Mouse (Mus musculus): ENCODE data around the gene Clstn2.
A peak's percentile ranks its signal among the peaks of the same experiment; 100 is the strongest.

The Clstn2 gene

DNA sequence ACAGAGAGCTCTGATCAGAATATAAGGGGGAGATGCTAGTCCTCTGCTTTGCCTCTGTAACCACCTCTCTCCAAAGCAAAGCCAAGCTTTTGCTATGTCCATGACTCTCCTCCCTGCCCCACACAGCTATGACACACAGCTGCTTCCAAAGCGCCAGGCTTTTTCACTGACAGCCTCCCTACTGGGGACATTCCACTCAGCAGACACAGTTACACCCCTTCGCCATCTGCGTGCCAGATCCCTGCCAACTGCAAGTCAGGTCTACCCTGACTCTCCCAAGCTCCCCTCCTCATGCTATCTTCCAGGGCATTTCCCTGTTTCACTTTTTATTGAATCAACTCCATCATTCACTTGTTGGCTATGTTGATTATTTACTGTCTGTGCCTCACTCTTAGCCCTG, 259.1 kb downstream of the Clstn2 start:
- DNase-seq (ENCODE audit: low spot score), result no peak

DNA sequence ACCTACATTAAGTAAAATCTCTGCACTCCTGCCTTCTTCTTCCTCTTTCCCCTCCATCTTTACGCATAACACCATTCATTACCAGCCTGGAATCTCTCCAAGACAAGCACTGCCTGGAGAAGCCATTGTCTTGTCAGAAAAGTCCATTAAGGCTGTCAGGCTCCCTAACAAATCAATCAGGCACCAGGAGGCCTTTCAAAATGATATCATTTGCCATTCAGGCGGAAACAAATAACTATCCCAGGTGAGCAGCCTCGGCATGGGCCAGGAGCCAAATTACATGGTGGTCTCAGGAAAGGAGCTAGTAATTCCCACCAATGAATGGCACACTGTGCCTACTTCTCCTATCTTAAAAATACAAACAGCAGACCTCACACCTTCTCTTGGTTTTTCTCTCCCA, 260.6 kb downstream of the Clstn2 start:
- no peak for DNase-seq (ENCODE audit: low spot score)

DNA sequence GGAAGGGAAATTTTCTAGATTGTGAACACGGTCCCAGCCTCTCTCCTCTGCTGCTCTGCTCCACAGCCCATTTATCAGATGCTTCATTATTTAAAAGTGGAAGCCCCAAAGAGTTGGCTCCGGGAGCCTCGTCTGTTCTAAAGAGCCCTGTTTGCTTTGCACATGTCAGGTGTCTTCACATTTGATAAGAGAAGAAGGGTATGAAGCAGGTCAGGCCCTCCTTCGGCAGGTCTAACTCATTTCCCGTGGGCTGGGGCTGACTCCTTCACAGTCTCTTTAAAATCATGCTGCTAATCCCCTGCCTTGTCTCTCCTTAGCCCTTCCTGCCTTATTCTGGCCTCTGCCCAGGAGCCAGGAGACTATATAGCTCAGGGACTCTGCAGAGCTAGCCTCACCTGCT, 263.6 kb downstream of the Clstn2 start:
- DNase-seq (ENCODE audit: low spot score), result no peak

DNA sequence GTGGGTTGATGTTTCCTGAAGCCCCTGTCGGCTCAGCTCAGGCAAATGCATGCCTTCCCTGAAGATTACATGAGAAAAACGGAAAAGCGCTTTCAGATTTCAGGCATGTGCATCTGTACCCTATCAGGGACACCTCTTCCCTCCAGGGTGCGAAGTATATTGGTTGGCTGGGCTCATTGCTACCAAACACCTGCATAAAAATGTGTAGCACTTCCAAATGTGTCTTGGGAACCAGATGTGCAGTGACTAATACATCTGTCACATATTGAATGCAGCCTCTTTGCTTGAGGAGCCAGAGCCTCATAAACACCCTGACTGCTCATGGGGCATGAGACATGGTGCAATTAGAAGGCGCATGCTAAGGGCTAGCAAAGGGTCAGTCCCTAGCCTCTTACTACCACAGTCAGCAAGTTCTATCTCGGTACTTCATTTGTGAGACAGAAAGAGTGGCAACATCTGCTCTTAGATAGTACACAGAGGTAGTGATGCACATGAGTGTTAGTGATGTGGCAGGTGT, 267.7 kb downstream of the Clstn2 start:
- no peak for DNase-seq (ENCODE audit: low spot score)

DNA sequence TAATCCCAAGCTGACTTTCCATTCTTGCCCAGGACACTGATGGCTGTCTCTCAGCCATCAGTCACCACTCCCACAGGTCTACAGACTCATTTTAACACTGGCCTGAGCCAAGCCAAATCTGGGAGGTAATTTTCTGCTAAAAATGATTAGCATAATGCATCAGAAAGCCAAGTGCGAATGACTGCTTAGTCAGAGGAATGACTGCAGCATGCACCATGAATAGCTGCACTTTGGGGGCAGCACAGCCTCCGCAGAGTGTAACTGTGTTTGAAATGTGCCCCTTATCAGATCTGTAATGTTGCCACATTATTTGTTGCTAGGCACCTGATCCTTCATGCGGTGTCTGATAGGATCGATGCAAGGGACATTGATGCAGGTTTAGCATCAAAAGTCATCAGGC, 269.9 kb downstream of the Clstn2 start:
- DNase-seq (ENCODE audit: low spot score), result no peak

DNA sequence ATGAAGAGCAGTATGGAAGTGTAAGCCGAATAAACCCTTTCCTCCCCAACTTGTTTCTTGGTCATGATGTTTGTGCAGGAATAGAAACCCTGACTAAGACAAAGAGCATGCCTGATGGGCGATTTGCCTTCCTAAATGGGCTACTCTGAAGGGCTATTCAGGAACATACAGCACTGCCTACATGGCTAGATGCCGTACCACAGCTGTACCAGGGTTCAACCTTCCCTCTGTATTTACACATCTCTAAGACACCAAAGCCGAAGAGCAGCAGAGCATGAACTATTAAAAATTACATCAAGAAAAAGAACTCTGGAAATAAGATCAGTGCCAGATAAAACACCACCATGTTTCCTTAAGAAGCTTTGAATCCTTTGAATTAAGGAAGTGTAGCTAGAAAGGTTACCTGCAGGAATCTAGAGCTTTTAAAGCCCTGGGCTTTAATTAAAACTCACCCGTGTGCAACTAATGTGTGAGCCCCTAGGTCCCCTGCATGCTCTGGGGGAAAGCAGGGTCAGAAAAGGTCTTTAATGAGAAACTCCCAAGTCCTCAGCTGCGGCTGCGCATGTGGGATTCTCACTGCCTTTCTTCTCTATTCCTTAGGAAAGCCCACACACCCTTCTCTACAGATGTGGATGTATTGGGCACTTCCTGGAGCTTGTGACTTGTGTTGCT, 277.2 kb downstream of the Clstn2 start:
- DNase-seq (ENCODE audit: low spot score), result no peak

DNA sequence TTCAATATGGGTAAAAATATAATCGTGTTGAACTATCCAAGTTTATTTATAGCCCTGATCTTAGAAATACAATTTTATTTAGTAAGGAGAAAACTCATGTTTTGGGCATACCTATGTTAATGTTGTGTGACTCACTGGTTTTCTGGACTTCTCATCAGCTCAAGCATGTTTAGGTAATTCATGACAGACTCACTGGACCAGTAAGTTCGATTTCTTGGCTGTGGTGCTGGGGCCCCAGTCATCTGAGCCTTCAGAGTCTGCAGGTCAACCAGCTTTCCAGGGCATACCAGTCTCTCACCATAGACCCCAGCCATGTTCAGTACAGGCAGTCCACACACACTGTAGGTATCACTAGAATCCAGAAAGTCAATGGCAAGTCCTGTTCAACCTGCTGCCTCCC, 279.3 kb downstream of the Clstn2 start:
- DNase-seq (ENCODE audit: low spot score), result no peak

DNA sequence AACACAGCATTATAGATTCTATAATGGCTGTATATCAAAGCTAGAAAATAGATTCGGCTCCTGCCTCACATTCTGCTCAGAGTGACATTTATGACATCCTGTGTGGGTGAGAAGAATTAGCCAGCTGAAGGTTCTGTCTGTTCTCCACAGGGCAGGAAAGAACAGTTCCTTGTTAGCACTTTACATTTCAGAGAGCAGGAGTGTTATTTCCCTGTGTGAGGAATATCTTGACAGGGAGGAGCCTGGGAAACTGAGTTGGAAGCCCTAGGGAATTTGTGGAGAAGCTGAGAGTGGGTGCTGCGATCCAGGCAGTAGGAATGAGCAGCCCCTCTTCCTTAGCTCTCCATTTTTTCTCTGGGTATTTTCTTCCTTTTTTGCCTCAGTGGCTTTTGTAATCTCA, 286.4 kb downstream of the Clstn2 start:
- DNase-seq (ENCODE audit: low spot score), result no peak

DNA sequence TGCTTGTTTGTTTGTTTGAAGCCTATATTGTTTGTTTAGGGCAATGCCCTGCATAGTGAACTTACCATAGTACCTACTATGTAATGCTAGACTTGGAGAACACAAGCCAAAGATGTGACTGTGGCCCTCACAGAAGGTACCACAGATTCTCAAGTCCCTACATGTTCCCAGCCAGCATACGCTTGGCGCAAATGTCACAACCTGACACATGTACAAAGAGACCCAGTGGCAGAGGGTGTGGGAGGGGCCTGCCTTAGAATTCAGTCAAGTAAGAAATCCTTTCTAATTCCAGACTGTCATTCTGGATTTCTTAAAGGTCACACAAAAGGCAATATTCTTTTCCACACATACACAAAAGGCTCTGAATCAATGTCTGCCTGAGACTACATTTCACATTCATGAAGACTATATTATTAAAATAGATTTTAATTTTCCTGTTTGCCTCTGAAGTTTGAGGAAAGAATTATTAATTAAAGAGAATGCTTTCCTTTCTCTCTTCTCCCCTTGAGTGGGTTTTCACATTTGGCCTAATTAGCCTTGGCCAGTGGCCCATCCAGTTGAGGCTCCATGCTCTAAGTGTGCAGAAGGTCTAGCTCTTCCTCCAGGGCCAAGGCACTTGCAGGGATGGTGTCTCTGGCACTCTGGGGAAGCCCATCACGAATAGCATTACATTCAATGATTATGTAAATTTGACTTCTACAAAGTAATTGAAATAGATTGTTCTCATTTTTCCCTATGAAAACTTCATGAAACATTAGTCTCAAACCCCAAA, 305.1 kb downstream of the Clstn2 start:
- no peak for DNase-seq (ENCODE audit: low spot score)

DNA sequence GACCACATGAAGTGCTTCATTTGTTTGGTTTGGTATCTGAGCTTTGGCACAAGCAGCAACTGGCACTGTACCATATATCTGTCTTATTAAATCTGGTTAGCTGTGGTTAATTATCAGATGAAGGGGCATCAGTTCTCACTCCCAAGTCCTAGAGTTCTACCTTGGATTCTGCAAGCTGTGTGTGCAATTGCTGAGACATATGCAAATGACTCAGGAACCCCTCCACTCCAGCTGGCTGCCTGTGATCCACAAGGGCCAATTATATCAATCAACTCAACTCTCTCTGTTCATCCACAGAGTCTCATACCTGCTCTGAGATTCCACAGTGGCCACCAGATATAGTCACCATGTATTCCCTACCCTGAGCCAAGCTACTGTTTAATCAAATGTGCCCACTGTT, 315.3 kb downstream of the Clstn2 start:
- no peak for DNase-seq (ENCODE audit: low spot score)

DNA sequence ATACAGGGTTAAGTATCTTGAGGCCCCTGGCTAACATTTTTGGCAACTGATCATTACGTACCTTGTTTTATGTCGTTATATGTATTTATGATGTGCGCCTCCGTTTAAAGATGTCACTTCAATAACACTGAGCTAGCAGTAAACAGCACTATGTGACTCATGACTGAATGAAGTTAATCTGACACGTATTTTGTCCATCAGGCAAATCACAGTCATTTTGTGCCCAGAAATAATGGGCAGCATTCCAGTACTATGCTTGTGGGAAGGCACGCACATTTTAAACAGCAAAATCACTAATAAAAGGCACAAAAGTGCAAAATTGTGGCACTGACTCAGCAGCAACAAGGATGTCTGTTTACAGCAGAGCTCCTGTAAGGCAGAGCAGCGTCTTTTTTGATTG, 316.0 kb downstream of the Clstn2 start:
- DNase-seq (ENCODE audit: low spot score), result no peak

DNA sequence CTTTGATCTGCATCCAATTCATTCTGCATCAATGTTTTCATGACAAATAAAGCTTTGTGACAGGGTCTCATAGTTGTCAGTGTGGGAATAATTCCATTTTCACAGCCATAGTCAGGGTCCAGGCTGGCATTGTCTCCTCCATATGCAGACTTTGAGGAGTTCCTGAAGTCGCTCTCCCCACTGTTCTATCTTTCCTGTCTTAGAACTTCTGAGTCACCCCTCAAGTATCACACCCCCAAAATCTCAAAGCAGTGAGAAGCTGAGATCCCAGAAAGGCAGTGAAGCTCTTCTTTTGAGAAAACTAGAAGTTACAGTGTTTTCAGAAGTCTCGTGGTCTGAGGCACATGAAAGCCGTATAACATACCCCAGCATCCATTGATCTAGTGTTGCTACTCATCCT, 320.1 kb downstream of the Clstn2 start:
- DNase-seq (ENCODE audit: low spot score), result no peak

DNA sequence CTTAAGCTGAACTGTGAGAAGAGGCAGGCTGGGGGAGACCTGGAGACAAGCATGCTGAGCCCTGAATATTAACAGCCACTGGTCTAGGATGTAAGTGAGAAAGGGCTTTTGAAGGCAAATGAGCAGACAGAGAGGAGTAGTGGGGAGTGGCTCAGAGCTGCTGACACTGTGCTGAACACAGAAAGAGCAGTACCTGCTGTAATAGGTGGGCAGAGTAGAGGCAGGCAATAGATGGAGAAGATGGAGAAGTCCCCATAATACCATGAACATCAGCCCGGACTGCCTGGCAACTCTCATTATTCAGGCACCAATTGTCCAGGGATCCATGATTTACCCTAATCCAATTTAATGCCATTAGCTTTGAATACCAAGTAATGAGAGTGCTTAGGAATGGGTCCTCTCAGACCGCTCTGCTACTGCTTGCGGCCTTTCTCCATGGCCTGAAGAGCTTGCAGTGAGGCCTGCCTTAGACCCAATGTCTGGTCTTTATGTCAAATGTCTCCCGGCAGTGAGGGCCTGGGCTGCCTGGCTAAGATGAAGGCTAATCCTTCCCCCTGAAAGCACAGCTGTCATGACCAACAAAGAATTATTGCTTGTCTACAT, 329.0 kb downstream of the Clstn2 start:
- no peak for DNase-seq (ENCODE audit: low spot score)

DNA sequence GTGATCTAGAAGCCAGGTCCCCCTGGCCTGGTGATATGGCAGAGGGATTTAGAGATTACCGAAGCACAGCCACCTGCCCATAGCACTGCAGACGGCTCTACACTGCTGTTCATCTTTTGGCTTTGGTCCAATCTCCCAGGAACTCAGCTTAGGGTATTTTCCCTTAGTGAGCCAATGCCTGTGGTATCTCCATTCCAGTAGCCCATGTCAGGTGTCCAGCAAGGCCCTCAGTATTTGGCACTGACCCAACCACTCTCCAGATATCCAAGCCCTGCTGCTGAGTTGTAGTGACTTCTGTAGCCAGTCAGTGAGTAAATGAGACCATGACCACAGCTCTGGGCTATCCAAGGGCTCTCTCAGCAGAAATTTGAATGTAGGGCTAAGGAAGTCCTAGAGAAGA, 330.0 kb downstream of the Clstn2 start:
- no peak for DNase-seq (ENCODE audit: low spot score)

DNA sequence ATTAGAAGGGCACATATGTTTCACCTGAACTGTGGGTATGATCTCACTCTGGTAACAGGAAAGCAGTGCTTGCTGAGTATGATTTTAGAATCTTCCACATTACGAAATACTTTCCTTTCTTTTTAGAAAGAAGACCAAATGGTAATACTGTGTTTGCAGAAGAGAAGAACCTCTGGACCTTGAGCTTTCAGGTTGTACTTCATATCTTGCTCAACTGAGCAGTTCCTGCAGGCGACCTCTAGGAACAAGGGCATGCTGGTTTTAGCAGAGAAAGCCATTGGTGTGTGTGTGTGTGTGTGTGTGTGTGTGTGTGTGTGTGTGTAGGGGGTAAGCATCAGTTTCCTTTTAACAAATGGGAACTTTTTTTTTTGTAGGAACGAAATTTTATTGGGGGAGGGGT, 333.0 kb downstream of the Clstn2 start:
- DNase-seq (ENCODE audit: low spot score), result no peak

DNA sequence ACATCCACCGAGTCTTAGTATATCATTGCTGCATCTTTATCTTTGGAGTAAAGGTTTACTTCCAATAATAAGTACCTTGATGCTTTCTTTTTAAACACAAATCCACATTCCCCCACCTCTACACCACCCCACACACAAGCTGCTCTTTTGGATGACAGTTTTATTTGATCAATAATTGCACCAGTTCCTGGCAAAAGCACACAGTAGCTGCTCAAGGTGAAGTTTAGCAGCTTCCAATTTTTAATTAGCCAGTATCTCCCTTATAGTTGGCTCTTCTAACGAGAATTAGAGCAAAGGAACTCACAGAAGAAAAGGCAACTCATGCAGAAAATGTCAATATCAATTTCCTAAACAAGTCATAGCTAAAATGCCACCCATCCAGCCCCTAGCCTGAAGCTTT, 334.0 kb downstream of the Clstn2 start:
- no peak for DNase-seq (ENCODE audit: low spot score)

DNA sequence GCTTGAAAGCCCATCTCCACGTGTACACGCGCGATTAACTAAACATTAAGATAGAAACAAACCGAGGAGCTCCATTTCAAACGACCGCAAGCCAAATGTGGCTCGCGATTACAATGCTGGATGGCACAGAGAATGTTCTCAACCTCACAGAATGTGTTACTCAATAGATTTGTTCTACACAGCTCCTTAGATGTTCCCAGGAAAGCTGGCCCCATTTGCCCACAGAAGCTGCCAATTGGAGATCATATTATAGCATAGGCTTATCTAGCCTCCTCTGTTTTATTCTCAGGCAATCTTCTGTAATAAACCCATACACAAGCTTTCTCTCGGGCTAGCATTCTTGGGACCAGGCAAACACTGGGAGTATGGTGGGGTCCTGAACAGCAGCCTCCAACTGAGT, 334.9 kb downstream of the Clstn2 start:
- DNase-seq (ENCODE audit: low spot score), result no peak

DNA sequence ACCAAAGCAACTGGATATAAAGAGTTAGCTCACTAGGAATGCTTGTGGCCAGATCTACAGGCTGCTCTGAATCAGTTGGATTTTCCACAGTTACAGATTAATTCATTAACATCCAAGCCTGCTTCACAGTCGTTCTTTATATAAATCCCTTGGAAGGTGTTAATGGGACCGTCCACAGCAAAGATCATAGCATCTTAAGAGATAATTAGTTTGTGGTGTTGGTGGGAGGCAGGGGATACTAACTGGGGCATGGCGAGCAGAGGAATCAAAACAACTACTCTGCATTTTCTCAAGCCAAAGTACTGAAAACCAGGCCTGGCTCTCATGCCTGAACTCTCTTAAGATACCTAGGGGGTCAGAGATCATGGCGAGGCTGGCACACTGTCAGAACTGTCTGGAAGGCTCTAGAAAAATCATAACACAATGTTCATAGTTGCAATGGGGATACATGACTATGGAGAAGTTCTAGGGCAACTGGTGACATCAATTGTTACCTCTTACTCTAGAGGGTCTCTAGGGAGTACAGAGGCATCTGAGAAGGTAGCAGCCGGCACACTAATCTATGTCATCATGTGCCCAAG, 336.2 kb downstream of the Clstn2 start:
- no peak for DNase-seq (ENCODE audit: low spot score)

DNA sequence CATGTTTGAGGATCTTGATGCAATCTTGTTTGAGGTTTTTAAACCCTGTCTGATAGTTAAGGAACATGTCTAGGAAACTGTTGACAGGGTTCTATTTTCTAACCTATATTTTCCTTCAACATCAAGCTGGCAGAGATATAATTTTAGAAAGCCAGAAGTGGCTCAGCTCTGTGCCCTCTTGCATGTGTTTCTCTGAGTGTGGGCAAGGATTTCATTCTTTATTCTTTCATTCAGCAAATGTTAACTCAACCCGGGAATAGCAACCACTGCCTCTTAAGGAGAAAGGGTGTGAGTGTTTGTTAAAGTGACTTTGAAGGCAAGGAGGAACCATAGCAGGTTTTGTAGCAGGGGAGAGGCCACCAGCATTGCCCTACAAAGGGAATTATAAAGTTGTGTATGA, 337.7 kb downstream of the Clstn2 start:
- no peak for DNase-seq (ENCODE audit: low spot score)

DNA sequence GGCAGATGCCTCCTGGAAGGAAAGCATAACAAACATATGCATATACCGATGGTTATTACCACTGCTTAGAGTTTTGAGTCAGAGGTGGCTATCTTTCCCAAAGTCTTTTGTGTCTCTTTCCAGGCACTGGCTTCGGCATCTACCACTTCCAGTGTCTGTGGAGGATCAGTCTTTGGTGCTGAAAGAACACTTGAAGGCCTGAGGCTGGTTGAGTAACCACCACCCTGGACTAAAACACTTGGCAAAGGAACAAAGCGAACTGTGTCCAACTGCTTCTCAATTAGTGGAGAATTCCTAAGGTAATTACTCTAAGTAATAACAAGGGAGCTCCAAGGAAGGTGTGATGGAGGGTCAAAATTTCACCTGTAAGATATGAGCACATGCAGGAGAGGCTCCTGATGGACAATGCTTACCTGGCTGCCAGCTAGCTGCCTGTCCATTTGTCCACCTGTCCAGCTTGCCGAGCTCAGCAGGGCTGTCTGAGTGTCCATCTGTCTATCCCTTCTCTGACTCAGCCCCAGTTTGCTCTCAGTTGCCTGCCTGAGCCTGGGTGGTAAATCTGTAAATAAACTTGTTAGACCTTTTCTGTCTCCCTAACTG, 346.1 kb downstream of the Clstn2 start:
- no peak for DNase-seq (ENCODE audit: low spot score)

DNA sequence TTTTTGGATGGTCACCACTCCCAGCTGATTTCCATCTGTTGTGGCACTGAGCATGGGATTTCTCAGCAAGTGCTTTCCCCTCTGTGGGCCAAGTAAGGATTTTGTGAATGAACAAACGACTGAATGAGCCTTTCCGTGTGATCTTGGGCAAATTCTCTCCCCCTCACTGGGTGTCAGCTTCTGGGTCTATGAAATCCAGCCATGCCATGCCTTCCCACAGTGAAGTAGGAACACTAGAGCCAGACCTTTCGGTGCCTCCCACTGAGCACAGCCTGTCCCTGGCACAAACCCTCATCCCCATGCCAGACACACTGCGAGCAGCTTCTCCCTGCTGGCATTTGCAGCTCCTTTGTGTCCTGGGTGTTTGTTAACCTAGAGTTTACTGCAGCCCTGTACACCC, 347.3 kb downstream of the Clstn2 start:
- DNase-seq (ENCODE audit: low spot score), result no peak

DNA sequence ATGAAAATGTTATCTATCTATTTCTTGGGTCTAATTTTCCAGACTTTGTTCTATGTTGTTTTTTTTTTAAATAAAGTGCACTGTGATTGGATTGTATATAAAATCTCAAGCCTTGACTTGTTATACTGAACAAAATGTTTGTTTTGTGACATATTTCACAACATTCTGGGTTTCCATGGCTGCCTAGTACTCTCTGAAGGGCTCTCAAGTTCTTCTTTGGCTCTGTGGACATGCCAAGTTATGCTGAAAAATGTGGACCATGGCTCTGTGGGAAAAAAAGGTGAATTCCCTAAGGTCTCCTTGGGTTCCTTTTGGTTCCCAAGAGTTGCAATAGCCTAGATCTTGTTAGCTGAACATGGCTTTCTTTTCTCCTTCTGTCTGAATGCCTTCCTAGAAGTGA, 353.1 kb downstream of the Clstn2 start:
- DNase-seq (ENCODE audit: low spot score), result peak; percentile 77

DNA sequence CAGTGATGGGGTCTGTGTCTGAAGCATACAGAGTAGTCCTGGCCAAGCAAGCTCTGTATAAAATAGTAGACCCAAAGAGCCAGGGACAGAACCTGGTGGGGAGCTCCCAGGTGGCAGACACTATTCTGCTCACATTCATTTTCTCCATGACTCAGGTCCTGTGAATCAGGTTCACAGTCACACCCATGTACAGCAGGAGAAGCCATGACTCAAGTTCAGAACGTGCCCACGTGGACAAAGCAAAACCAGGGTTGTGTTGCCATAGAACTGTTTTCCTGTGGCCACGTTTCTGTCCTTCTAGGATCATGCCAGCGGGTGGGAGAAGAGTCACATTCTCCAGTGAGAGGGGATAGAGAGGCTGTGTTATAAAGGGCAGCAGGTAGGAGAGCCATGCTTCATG, 353.9 kb downstream of the Clstn2 start:
- DNase-seq (ENCODE audit: low spot score), result no peak
